Mouse (Mus musculus) left cerebral cortex, adult 6 months (tissue): ENCODE results near the gene Psme3. TPM values are rescaled to one million over a fixed set of nuclear protein-coding genes. Genes with fewer than 3 reads are reported as not detected.

Experiments
- long read RNA-seq, 2 experiments: library from polyadenylated mRNA; unstranded; transcript quantifications; one replicate each; pipeline ENCODE4 v2.0.0; 2019 to 2020
- polyA plus RNA-seq: library from polyadenylated mRNA; unstranded; fragments of <200 nt; fragmentation: Nextera tagmentation; gene quantifications from 2 replicates; pipeline ENCODE4 v1.2.3, GENCODE M21; 2021

Psme3 gene
- 11.3 and 48.6 TPM in 2 replicates for polyA plus RNA-seq
- long read RNA-seq, experiment 1, transcript Psme3-201 (11 exons, 2,664 nt): major isoform, 43 of 80 reads
- long read RNA-seq, experiment 1, partial matches to known transcripts: 33 of 80 reads
- long read RNA-seq, experiment 1, other reads (novel, unspliced or antisense): 3 of 80 reads
- long read RNA-seq, experiment 2, partial matches to known transcripts: 16 of 21 reads
- long read RNA-seq, experiment 2, other reads (novel, unspliced or antisense): 3 of 21 reads

GRCm38 (mm10) chr11:101315665-101316500 is at the start of gene Psme3:
TSS of gene Psme3 (plus strand) at chr11:101316213.

GRCm38 (mm10) chr11:101278223-101279192 is 37.5 kb upstream of the Psme3 start, which contains the start of the genes Cntd1 and Coa3:
TSS of gene Cntd1 (plus strand) at chr11:101279012.
TSS of gene Coa3 (minus strand) at chr11:101279114.

GRCm38 (mm10) chr11:101302004-101302798 is 13.8 kb upstream of the Psme3 start, which contains the start of gene Becn1:
TSS of gene Becn1 (minus strand) at chr11:101302286.

GRCm38 (mm10) chr11:101324763-101325162 is 8.8 kb downstream of the Psme3 start, which contains the start of gene Aoc2:
TSS of gene Aoc2 (plus strand) at chr11:101325063.

GRCm38 (mm10) chr11:101330371-101330924 is 14.4 kb downstream of the Psme3 start, which contains the start of gene Aoc3:
TSS of gene Aoc3 (plus strand) at chr11:101330605.

GRCm38 (mm10) chr11:101367326-101367935 is 51.4 kb downstream of the Psme3 start, which contains the start of gene G6pc:
TSS of gene G6pc (plus strand) at chr11:101367561.

Other genes starting within 250 kb of the Psme3 start
- 8.0 and 9.5 TPM in 2 replicates for gene Naglu, start 246.2 kb upstream of the Psme3 start, polyA plus RNA-seq
- 0.25 and 0.35 TPM in 2 replicates for gene Hsd17b1, start 237.8 kb upstream of the Psme3 start, polyA plus RNA-seq
- 25.0 and 31.6 TPM in 2 replicates for gene Coasy, start 233.6 kb upstream of the Psme3 start, polyA plus RNA-seq
- gene Mlx, start 228.9 kb upstream of the Psme3 start, polyA plus RNA-seq: 62.2 and 75.9 TPM in 2 replicates
- 4.4 and 5.9 TPM in 2 replicates for gene Psmc3ip, start 220.8 kb upstream of the Psme3 start, polyA plus RNA-seq
- 5.9 and 10.3 TPM in 2 replicates for gene Retreg3, start 196.3 kb upstream of the Psme3 start, polyA plus RNA-seq
- gene Tubg1, start 196.3 kb upstream of the Psme3 start, polyA plus RNA-seq: 62.3 and 62.7 TPM in 2 replicates
- gene Tubg2, start 160.3 kb upstream of the Psme3 start, polyA plus RNA-seq: 58.6 and 65.3 TPM in 2 replicates
- 12.1 and 20.2 TPM in 2 replicates for gene Cntnap1, start 145.7 kb upstream of the Psme3 start, polyA plus RNA-seq
- 0.76 and 6.3 TPM in 2 replicates for gene Plekhh3, start 144.9 kb upstream of the Psme3 start, polyA plus RNA-seq
- 0.28 and 0.29 TPM in 2 replicates for gene Ccr10, start 140.8 kb upstream of the Psme3 start, polyA plus RNA-seq
- gene Ezh1, start 89.8 kb upstream of the Psme3 start, polyA plus RNA-seq: 26.3 and 27.6 TPM in 2 replicates
- 38.8 and 57.1 TPM in 2 replicates for gene Ramp2, start 70.2 kb upstream of the Psme3 start, polyA plus RNA-seq
- gene Vps25, start 62.5 kb upstream of the Psme3 start, polyA plus RNA-seq: 144 and 179 TPM in 2 replicates
- gene Wnk4, start 55.6 kb upstream of the Psme3 start, polyA plus RNA-seq: 1.5 TPM in 2 replicates
- 0.15 and 0.36 TPM in 2 replicates for gene Cntd1, start 37.2 kb upstream of the Psme3 start, polyA plus RNA-seq
- 362 and 483 TPM in 2 replicates for gene Coa3, start 37.1 kb upstream of the Psme3 start, polyA plus RNA-seq
- gene Becn1, start 13.9 kb upstream of the Psme3 start, polyA plus RNA-seq: 156 and 197 TPM in 2 replicates
- 0.15 and 0.30 TPM in 2 replicates for gene Aoc2, start 8.8 kb downstream of the Psme3 start, polyA plus RNA-seq
- 0.05 and 0.20 TPM in 2 replicates for gene Aoc3, start 14.4 kb downstream of the Psme3 start, polyA plus RNA-seq
- not detected in 2 replicates for gene G6pc, start 51.3 kb downstream of the Psme3 start, polyA plus RNA-seq
- 68.9 and 83.8 TPM in 2 replicates for gene Aarsd1, start 101.4 kb downstream of the Psme3 start, polyA plus RNA-seq
- 7.0 and 10.9 TPM in 2 replicates for gene Gm27029, start 108.6 kb downstream of the Psme3 start, polyA plus RNA-seq
- gene Rundc1, start 108.9 kb downstream of the Psme3 start, polyA plus RNA-seq: 21.0 and 21.8 TPM in 2 replicates
- gene Ptges3l, start 109.1 kb downstream of the Psme3 start, polyA plus RNA-seq: 7.0 and 7.1 TPM in 2 replicates
- gene Rpl27, start 126.1 kb downstream of the Psme3 start, polyA plus RNA-seq: 879 and 1,140 TPM in 2 replicates
- gene Ifi35, start 132.2 kb downstream of the Psme3 start, polyA plus RNA-seq: 5.2 and 5.3 TPM in 2 replicates
- gene Rnd2, start 148.8 kb downstream of the Psme3 start, polyA plus RNA-seq: 29.1 and 36.8 TPM in 2 replicates
- gene Vat1, start 150.0 kb downstream of the Psme3 start, polyA plus RNA-seq: 5.8 and 14.4 TPM in 2 replicates
- gene Brca1, start 235.7 kb downstream of the Psme3 start, polyA plus RNA-seq: 0.25 and 0.56 TPM in 2 replicates
- 41.3 and 42.5 TPM in 2 replicates for gene Nbr1, start 235.9 kb downstream of the Psme3 start, polyA plus RNA-seq